Mouse (Mus musculus): Measurements from ENCODE around the gene Gm48552.

- TF ChIP-seq CTCF (conservative IDR thresholded peaks at IDR 0.05 in 1 of 2, IDR thresholded peaks at IDR 0.05 in 1 of 2; ENCODE audit: low read depth in 2 of 2, low read length in 2 of 2) = no peak
- no peak for TF ChIP-seq EP300 (IDR thresholded peaks at IDR 0.05; ENCODE audit: low read length)
- TF ChIP-seq JUND (conservative IDR thresholded peaks at IDR 0.05; ENCODE audit: low read depth, low read length) = no peak
- TF ChIP-seq ETS1 (conservative IDR thresholded peaks at IDR 0.05; ENCODE audit: low read depth, low read length) = no peak
- no peak for TF ChIP-seq MAFK (IDR thresholded peaks at IDR 0.05; ENCODE audit: insufficient replicate concordance, low read length)
- no peak for TF ChIP-seq POLR2A (IDR thresholded peaks at IDR 0.05; ENCODE audit: low read depth, low read length)
- TF ChIP-seq SIN3A (IDR thresholded peaks at IDR 0.05; ENCODE audit: low read length) = no peak
- TF ChIP-seq USF1 (IDR thresholded peaks at IDR 0.05; ENCODE audit: low read depth, low read length) = no peak
- no peak for TF ChIP-seq ELF1 (IDR thresholded peaks at IDR 0.05; ENCODE audit: low read depth, low read length)
- no peak for TF ChIP-seq JUN (IDR thresholded peaks at IDR 0.05; ENCODE audit: insufficient read depth, low read depth, low read length)
- TF ChIP-seq ZMIZ1 (IDR thresholded peaks at IDR 0.05; ENCODE audit: low read depth, low read length) = no peak
- TF ChIP-seq ZNF384 (IDR thresholded peaks at IDR 0.05; ENCODE audit: low read depth, low read length) = no peak
- TF ChIP-seq UBTF (IDR thresholded peaks at IDR 0.05; ENCODE audit: low read depth, low read length) = no peak
- no peak for TF ChIP-seq E2F4 (IDR thresholded peaks at IDR 0.05; ENCODE audit: insufficient replicate concordance, low read depth, low read length)
Measured at GRCm38 (mm10) chr10:81362336-81362949, 26.4 kb upstream of the Gm48552 start.
